Mouse (Mus musculus) cerebellum, adult 9-11 months (tissue): Measurements from ENCODE around the gene Grip2.
A peak's percentile ranks its signal among the peaks of the same experiment; 100 is the strongest.

Source experiments
- DNase-seq: peaks from one replicate; pipeline ENCODE4 v3.0.0; 2022

Gene Grip2

GRCm38 (mm10) chr6:91827016-91827570, at the start of gene Grip2:
Grip2 (minus strand) TSS chr6:91827250.
- no peak for DNase-seq

GRCm38 (mm10) chr6:91872781-91873180, 45.7 kb upstream of the Grip2 start:
- no peak for DNase-seq

GRCm38 (mm10) chr6:91868091-91868490, 41.0 kb upstream of the Grip2 start:
- no peak for DNase-seq

- no peak for DNase-seq
These were observed 38.6 kb upstream of the Grip2 start for GRCm38 (mm10) chr6:91865601-91866000.

- no peak for DNase-seq
These were observed 37.5 kb upstream of the Grip2 start for GRCm38 (mm10) chr6:91864595-91864994.

GRCm38 (mm10) chr6:91862848-91863247, 35.8 kb upstream of the Grip2 start:
- DNase-seq = no peak

GRCm38 (mm10) chr6:91858339-91858738, 31.3 kb upstream of the Grip2 start:
- DNase-seq = no peak

GRCm38 (mm10) chr6:91852550-91852949, 25.5 kb upstream of the Grip2 start:
- DNase-seq = no peak

- no peak for DNase-seq
These were observed 16.6 kb upstream of the Grip2 start for GRCm38 (mm10) chr6:91843628-91844153.

GRCm38 (mm10) chr6:91842897-91843627, 16.0 kb upstream of the Grip2 start:
- no peak for DNase-seq

GRCm38 (mm10) chr6:91839010-91839871, 12.2 kb upstream of the Grip2 start:
- no peak for DNase-seq

- DNase-seq = no peak
These were observed 5.9 kb upstream of the Grip2 start for GRCm38 (mm10) chr6:91832863-91833440.

- no peak for DNase-seq
These were observed 876 bp upstream of the Grip2 start for GRCm38 (mm10) chr6:91827926-91828325.

- DNase-seq = no peak
These were observed 8.8 kb downstream of the Grip2 start for GRCm38 (mm10) chr6:91818271-91818670.

- no peak for DNase-seq
These were observed 11.1 kb downstream of the Grip2 start for GRCm38 (mm10) chr6:91815976-91816375.

- DNase-seq = peak; percentile 79
These were observed 13.4 kb downstream of the Grip2 start for GRCm38 (mm10) chr6:91813611-91814010.

GRCm38 (mm10) chr6:91810007-91810406, 17.0 kb downstream of the Grip2 start:
- DNase-seq = no peak

- DNase-seq = no peak
These were observed 19.0 kb downstream of the Grip2 start for GRCm38 (mm10) chr6:91808022-91808421.

GRCm38 (mm10) chr6:91807169-91807568, 19.9 kb downstream of the Grip2 start:
- no peak for DNase-seq

- peak; percentile 63 for DNase-seq
These were observed 22.9 kb downstream of the Grip2 start for GRCm38 (mm10) chr6:91804177-91804576.

GRCm38 (mm10) chr6:91798496-91798895, 28.6 kb downstream of the Grip2 start:
- peak; percentile 86 for DNase-seq

GRCm38 (mm10) chr6:91796736-91797135, 30.3 kb downstream of the Grip2 start:
- DNase-seq = no peak

- DNase-seq = no peak
These were observed 31.0 kb downstream of the Grip2 start for GRCm38 (mm10) chr6:91796064-91796463.
